Mouse (Mus musculus) granulocyte monocyte progenitor cell, adult 5-6 weeks (primary cell): ENCODE measurements at regions not wholly inside any gene's neighbourhood (a gene's known extent, or its start where the extent isn't known, plus 50 kb on each side); places are given as distances from the start of the nearest gene placed in this dataset.

Source experiments
- ATAC-seq: replicated peaks from 2 replicates; pipeline ENCODE4 v1.8.0; 2016; ENCODE audit warnings: mild to moderate bottlenecking, moderate TSS enrichment, inconsistent platforms; ENCODE audit not compliant: poor library complexity, severe bottlenecking

- no peak for ATAC-seq
Measured at GRCm38 (mm10) chr3:49527642-49528041, 229.5 kb downstream of the Pcdh18 start.

DNA sequence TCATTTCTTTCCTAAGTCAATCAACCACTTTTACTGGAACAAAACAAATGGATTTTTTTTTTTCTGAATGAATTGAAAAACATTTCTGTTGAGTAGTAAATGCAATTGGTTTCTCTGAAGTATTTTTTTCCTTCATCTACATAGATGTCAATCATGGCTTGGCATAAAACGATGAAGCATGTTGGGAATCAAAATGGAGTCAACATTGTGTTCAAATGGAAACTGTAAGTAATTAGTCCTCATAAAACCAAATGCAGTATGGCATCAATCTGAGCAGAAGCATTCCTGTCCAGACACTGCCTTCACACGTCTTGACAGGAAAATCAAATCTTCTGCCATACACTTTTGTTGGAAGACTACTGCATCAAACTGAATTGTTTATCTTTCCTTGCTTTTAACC lies 237.0 kb downstream of the Pcdh18 start:
- no peak for ATAC-seq

- ATAC-seq = no peak
Measured at GRCm38 (mm10) chr3:49504581-49504980, 252.5 kb downstream of the Pcdh18 start.

DNA sequence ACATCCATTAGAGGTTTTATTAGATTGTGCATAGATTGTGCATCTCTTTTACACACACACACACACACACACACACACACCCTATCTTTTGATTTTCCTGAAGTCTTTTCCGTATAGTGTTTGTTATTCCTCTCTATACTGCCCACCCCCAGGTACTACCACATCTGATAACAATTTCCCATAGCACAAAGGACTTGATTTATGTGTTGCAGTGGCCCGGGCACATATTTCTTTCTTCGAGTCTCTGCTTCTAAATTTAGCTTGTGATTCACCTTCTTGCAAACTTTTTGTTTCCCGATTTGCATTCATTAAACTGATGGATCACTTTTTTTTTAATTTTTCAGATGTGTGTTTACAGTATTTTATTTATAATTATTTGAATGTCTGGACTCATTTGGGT lies 254.8 kb downstream of the Pcdh18 start:
- ATAC-seq = no peak

DNA sequence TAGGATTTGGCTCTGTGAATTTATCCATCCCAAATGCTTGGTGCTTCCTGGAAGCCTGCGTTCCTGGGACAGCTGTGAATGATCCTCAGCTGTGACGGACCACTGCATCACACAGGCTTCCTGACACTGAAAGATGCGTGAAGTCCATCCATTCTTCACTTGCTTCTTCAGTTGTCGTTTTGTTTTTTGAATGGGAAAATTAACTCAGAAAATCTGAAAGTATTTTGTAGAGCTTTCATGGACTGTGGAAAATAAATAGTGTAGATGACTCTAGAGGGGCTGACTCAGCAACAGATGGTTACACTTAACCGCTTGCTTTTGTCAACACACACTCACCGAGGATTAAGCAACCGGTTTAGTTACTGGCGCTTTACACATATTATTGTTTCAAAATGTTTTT lies 272.0 kb downstream of the Pcdh18 start:
- ATAC-seq = no peak
